In genomic region chr6:113697222-113698205, GRCm38 (mm10) we compare ENCODE assay signal across 8 mouse cellular contexts. TPM values are rescaled to one million over a fixed set of nuclear protein-coding genes. Genes with fewer than 3 reads are reported as not detected.
DNase-seq lines count a peak whose midpoint lies in the region; ATAC-seq lines count a peak whose summit lies in the region.
"Had no signal": no experiment of that assay in that cellular context is flagged by ENCODE, and none has a peak within 500 bp of the region (broad histone marks: within the 10 kb centered on the region; RNA-seq: fewer than 3 reads in every experiment).

No protein-coding gene starts in this region.

- H3K4me1 ChIP-seq in heart, embryonic 10.5 days, result peaks cover 47% of the 10 kb centered on the region
- peaks cover 17% of the 10 kb centered on the region; the same call in 1 of the 2 replicates for H3K4me1 ChIP-seq in stomach, embryonic 14.5 days (ENCODE audit: control insufficient read depth, insufficient read depth, low read length)

- H3K36me3 ChIP-seq in heart, embryonic 10.5 days, result peaks cover 40% of the 10 kb centered on the region
- H3K36me3 ChIP-seq in stomach, embryonic 14.5 days (ENCODE audit: control insufficient read depth, insufficient read depth, low read length), result peaks cover 21% of the 10 kb centered on the region

- no peaks in the 10 kb centered on the region for H3K9me3 ChIP-seq in heart, embryonic 10.5 days
- H3K9me3 ChIP-seq in stomach, embryonic 14.5 days (ENCODE audit: control insufficient read depth, low read depth, low read length), result no peaks in the 10 kb centered on the region

- no peaks in the 10 kb centered on the region for H3K27me3 ChIP-seq in heart, embryonic 10.5 days (ENCODE audit: insufficient read depth, poor library complexity, severe bottlenecking)
- no peaks in the 10 kb centered on the region for H3K27me3 ChIP-seq in stomach, embryonic 14.5 days (ENCODE audit: control insufficient read depth, insufficient read depth, low read length)

- H3K9ac ChIP-seq in stomach, embryonic 14.5 days (replicated peaks; ENCODE audit: low read depth, low read length), result peak overlapping the region; percentile 81

- peak overlapping the region; percentile 97 for H3K4me2 ChIP-seq in stomach, embryonic 14.5 days (replicated peaks; ENCODE audit: low read depth, low read length)

- peak overlapping the region; percentile 95 for H3K4me3 ChIP-seq in heart, embryonic 10.5 days
- peak overlapping the region; percentile 95 for H3K4me3 ChIP-seq in stomach, embryonic 14.5 days (ENCODE audit: low read depth, low read length)

- no peak; the same call in none of the 2 replicates for ATAC-seq in stomach, embryonic 14.5 days (ENCODE audit: insufficient number of reproducible peaks, insufficient read depth, low FRiP score, low read depth)

- H3K27ac ChIP-seq in heart, embryonic 10.5 days, result peak overlapping the region; percentile 95
- H3K27ac ChIP-seq in stomach, embryonic 14.5 days (ENCODE audit: low read length), result peak overlapping the region; percentile 90

- peak; percentile 59 for DNase-seq in CD4-positive helper T cell, adult 2 months (ENCODE audit: low read depth, low spot score)
- peak; percentile 33 for DNase-seq in MN1 (ENCODE audit: low spot score)
- DNase-seq in embryo, embryonic 10.5 days (ENCODE audit: low spot score), result peak; percentile 43
- no peak for DNase-seq in heart, embryonic 10.5 days (ENCODE audit: low spot score)
- DNase-seq in kidney, postnatal 10 days, result peak; percentile 57
- peak; percentile 17 for DNase-seq in mesoderm, embryonic 11.5 days (ENCODE audit: low read depth, low spot score)

- WGBS in heart, embryonic 10.5 days, result under 1% methylated on average over 113 of the region's 113 CpGs
- under 1% methylated on average over 105 of the region's 113 CpGs for WGBS in stomach, embryonic 14.5 days

RNA-seq across cellular contexts. Expression of gene Tatdn2, which starts 0.7 kb away (rescaled TPM):
- 0.70 and 0.84 TPM in 2 replicates for polyA plus RNA-seq in heart, embryonic 10.5 days (2016; fragmentation: Nextera tagmentation; extraction: Ambion mirVana)
- 1.1 and 1.4 TPM in 2 replicates for polyA plus RNA-seq in stomach, embryonic 14.5 days (2014; fragmentation: Nextera tagmentation; extraction: Ambion mirVana)

RNA-seq across cellular contexts. Expression of gene Ghrl, which starts 22.2 kb away (rescaled TPM):
- polyA plus RNA-seq in heart, embryonic 10.5 days (2016; fragmentation: Nextera tagmentation; extraction: Ambion mirVana), result 1.5 TPM in 1 of 2 replicates, not detected in the other
- polyA plus RNA-seq in stomach, embryonic 14.5 days (2014; fragmentation: Nextera tagmentation; extraction: Ambion mirVana), result 8.1 and 10.2 TPM in 2 replicates
- polyA plus RNA-seq: gonadal fat pad, adult 2 months had no signal

RNA-seq across cellular contexts. Expression of gene Sec13, which starts 43.0 kb away (rescaled TPM):
- polyA plus RNA-seq in heart, embryonic 10.5 days (2016; fragmentation: Nextera tagmentation; extraction: Ambion mirVana), result 288 and 313 TPM in 2 replicates
- polyA plus RNA-seq in stomach, embryonic 14.5 days (2014; fragmentation: Nextera tagmentation; extraction: Ambion mirVana), result 260 and 268 TPM in 2 replicates

RNA-seq across cellular contexts. Expression of gene Irak2, which starts 59.2 kb away (rescaled TPM):
- polyA plus RNA-seq in heart, embryonic 10.5 days (2016; fragmentation: Nextera tagmentation; extraction: Ambion mirVana), result 12.5 TPM in 2 replicates
- polyA plus RNA-seq in stomach, embryonic 14.5 days (2014; fragmentation: Nextera tagmentation; extraction: Ambion mirVana), result 6.3 and 7.4 TPM in 2 replicates
